Mouse (Mus musculus): ENCODE measurements at regions not wholly inside any gene's neighbourhood (a gene's known extent, or its start where the extent isn't known, plus 50 kb on each side); places are given as distances from the start of the nearest gene placed in this dataset.

DNA sequence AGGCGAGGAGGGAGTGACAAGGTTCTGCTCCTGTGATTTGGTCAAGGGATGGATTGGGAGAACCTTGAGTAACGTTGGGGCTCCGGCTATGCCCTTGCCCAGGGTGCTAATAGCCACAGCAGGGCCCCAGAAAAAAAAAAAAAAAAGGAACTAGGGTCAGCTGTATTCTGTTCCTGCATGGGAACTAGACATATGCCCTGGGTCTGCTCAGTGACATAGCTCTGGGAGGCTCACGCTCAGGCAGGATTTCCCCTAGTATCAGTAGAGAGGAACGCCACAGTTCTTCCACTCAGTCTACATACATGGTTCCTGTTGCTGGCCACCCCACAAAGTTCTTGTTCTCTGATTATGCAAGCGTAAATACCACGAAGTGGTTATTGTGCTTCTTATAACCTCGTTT is 114.8 kb upstream of the Tet2 start:
- WGBS, result 83% methylated on average over 8 of the region's 8 CpGs
- H3K36me3 ChIP-seq (ENCODE audit: insufficient read depth, low read length), result no peaks in the 10 kb centered on the region
- no peaks in the 10 kb centered on the region for H3K9me3 ChIP-seq (replicated peaks; ENCODE audit: low read length)

DNA sequence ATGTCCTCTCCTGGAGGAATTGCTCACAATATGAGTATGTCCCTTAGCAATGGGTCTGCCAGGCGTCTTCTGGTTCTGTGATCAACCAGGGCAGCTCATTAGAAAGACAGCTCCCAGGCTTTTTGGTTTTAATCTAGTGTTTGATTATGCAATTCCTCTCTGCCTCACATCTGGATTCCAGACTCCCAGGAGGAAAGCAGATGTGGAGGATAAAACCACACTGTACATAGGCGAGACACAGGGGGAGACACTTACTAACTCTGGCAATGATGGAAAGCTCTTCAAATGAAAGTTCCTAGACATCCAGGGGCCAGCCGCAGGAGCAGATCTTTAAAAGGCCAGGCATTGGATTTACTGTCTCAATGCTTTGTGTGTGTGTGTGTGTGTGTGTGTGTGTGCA is 116.4 kb upstream of the Tet2 start:
- Histone ChIP-seq H3K36me3 (ENCODE audit: insufficient read depth, low read length) (no peaks in the 10 kb centered on the region), H3K4me3 (replicated peaks; ENCODE audit: low read depth, low read length) (no peak overlapping the region), H3K4me2 (ENCODE audit: low read length) (no peak overlapping the region), H3K9me3 (replicated peaks; ENCODE audit: low read length) (no peaks in the 10 kb centered on the region), H3K4me1 (replicated peaks; ENCODE audit: insufficient read depth, low read length) (no peaks in the 10 kb centered on the region), H3K27ac (no peak overlapping the region), H3K27me3 (ENCODE audit: insufficient read depth, low read length) (no peaks in the 10 kb centered on the region), H3K9ac (ENCODE audit: low read depth, low read length) (no peak overlapping the region)
- 73% methylated on average over 3 of the region's 3 CpGs for WGBS
- TF ChIP-seq CTCF (IDR thresholded peaks at IDR 0.05; ENCODE audit: low read depth), result no peak
- no peak for ATAC-seq (replicated peaks; ENCODE audit: low FRiP score, low read depth)
- no peak for DNase-seq (ENCODE audit: low spot score)

More for the DNA sequence above, 114.8 kb upstream of the Tet2 start:
- no peaks in the 10 kb centered on the region for H3K27me3 ChIP-seq (ENCODE audit: insufficient read depth, low read length)
- H3K4me1 ChIP-seq (replicated peaks; ENCODE audit: insufficient read depth, low read length), result no peaks in the 10 kb centered on the region
- no peak overlapping the region for H3K9ac ChIP-seq (ENCODE audit: low read depth, low read length)
- no peak for TF ChIP-seq CTCF (IDR thresholded peaks at IDR 0.05; ENCODE audit: low read depth)
- ATAC-seq (replicated peaks; ENCODE audit: low FRiP score, low read depth), result no peak
- no peak overlapping the region for H3K4me2 ChIP-seq (ENCODE audit: low read length)
- no peak overlapping the region for H3K27ac ChIP-seq
- DNase-seq (ENCODE audit: low spot score), result no peak
- H3K4me3 ChIP-seq (replicated peaks; ENCODE audit: low read depth, low read length), result no peak overlapping the region

DNA sequence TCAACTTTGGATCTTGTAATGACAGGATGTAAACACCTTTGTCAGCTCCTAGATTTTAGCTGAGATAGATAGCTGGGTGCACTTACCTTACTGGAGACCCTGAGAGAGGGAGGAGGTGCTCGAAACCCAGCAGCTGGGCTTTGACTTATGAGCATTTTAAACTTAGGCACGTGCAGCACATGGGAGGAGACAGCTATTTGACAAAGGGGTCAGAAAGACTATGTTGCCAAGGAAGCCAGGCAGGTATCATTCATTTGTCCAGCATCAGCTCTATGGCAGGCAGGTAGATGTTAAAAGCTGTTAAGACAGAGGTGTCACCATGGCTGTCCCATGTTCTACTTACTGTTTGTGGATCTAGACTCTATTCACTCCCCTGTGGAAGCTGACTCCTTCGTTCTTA is 120.0 kb upstream of the Tet2 start:
- 64% methylated on average over 3 of the region's 3 CpGs for WGBS
- no peak for ATAC-seq (replicated peaks; ENCODE audit: low FRiP score, low read depth)
- H3K9me3 ChIP-seq (replicated peaks; ENCODE audit: low read length), result no peaks in the 10 kb centered on the region
- H3K36me3 ChIP-seq (ENCODE audit: insufficient read depth, low read length), result no peaks in the 10 kb centered on the region
- no peaks in the 10 kb centered on the region for H3K27me3 ChIP-seq (ENCODE audit: insufficient read depth, low read length)
- no peak for TF ChIP-seq CTCF (IDR thresholded peaks at IDR 0.05; ENCODE audit: low read depth)
- DNase-seq (ENCODE audit: low spot score), result no peak
- no peaks in the 10 kb centered on the region for H3K4me1 ChIP-seq (replicated peaks; ENCODE audit: insufficient read depth, low read length)
- H3K4me3 ChIP-seq (replicated peaks; ENCODE audit: low read depth, low read length), result no peak overlapping the region
- H3K9ac ChIP-seq (ENCODE audit: low read depth, low read length), result no peak overlapping the region
- H3K4me2 ChIP-seq (ENCODE audit: low read length), result no peak overlapping the region
- no peak overlapping the region for H3K27ac ChIP-seq

DNA sequence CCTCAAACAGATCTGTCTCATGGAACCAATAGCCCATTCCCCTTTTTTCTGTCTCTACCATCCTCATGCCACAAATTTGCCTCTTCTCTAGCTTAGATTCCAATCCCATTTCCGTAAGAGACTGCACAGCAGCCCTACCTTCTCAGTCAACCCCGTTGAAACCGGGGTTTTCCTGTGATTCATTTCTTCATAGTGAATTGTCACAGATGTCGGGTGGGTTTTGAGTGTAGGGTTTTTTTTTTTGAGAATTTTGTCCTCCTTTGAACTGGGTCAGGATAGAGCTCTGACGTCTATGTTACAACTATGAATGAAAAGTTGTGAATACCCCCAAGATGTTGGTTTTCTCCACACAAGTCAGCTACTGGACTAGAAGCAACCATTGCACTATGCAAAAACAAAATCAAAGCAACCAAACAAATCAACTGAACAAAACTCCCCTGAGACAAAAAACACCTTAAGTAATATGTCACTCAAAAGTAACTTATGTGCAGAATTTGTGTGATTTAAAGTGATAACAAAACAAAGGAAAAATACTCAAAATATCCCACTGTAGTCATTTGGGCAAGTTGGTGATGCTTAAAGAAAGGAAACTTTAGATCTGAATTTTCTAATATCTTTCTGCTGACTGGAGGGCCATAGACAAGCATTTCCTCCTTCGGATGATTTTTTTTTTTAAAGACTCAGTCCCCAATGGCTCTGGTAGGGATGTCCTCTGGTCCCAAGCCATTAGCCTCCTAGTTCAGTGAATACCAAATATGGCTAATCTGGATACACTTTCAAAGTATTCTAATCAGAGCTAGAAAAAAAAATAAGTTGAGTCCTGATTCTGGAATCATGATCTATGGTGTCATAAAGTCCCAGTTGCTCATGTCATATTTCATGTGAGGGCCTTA is 120.7 kb upstream of the Tet2 start:
- Histone ChIP-seq H3K9ac (ENCODE audit: low read depth, low read length) (no peak overlapping the region), H3K27ac (no peak overlapping the region), H3K4me3 (replicated peaks; ENCODE audit: low read depth, low read length) (no peak overlapping the region), H3K4me1 (replicated peaks; ENCODE audit: insufficient read depth, low read length) (no peaks in the 10 kb centered on the region), H3K36me3 (ENCODE audit: insufficient read depth, low read length) (no peaks in the 10 kb centered on the region), H3K9me3 (replicated peaks; ENCODE audit: low read length) (no peaks in the 10 kb centered on the region), H3K27me3 (ENCODE audit: insufficient read depth, low read length) (no peaks in the 10 kb centered on the region), H3K4me2 (ENCODE audit: low read length) (no peak overlapping the region)
- DNase-seq (ENCODE audit: low spot score) (no peak), ATAC-seq (replicated peaks; ENCODE audit: low FRiP score, low read depth) (no peak)
- TF ChIP-seq CTCF (IDR thresholded peaks at IDR 0.05; ENCODE audit: low read depth), result no peak
- 88% methylated on average over 6 of the region's 6 CpGs for WGBS

DNA sequence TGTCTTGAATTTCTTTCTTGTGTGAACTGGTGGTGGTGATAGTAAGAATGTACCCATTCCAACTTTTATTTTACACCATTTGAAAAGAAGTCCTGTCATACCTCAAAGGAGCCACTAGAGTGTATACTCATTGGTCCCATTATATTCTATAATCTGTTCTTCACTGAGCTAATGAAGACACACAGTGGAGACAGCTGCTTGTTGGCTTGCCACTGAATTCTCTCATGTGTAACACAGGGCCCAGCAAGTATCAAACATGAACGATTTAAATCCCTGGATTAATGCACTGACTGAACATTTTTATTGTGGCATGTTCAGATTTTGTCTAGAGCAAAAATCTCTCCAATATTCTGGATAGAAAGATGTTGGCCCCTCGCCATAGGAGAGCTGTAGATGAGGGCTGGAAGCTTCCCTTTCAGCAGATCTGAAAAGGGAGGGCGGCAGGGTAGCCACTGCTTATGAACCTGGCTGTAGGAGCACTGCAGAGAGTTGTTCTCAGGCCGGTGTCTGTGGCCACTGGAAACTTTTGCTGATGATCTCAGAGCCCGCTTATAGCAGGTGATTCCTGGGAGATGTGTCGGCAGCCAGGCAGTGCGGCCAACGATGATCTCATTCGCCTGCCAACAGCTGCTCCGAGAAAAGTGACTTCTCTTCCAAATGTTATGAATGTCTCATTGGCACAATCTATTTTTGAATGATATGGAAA is 128.0 kb upstream of the Tet2 start:
- Histone ChIP-seq H3K27ac (no peak overlapping the region), H3K36me3 (ENCODE audit: insufficient read depth, low read length) (no peaks in the 10 kb centered on the region), H3K27me3 (ENCODE audit: insufficient read depth, low read length) (no peaks in the 10 kb centered on the region), H3K4me3 (replicated peaks; ENCODE audit: low read depth, low read length) (no peak overlapping the region), H3K4me2 (ENCODE audit: low read length) (no peak overlapping the region), H3K9me3 (replicated peaks; ENCODE audit: low read length) (no peaks in the 10 kb centered on the region), H3K9ac (ENCODE audit: low read depth, low read length) (no peak overlapping the region), H3K4me1 (replicated peaks; ENCODE audit: insufficient read depth, low read length) (no peaks in the 10 kb centered on the region)
- 0 out of 2 replicates have a peak, but pooled peaks have one; percentile 33 for TF ChIP-seq CTCF (IDR thresholded peaks at IDR 0.05; ENCODE audit: low read depth)
- no peak for ATAC-seq (replicated peaks; ENCODE audit: low FRiP score, low read depth)
- no peak for DNase-seq (ENCODE audit: low spot score)
- WGBS, result 88% methylated on average over 10 of the region's 10 CpGs

DNA sequence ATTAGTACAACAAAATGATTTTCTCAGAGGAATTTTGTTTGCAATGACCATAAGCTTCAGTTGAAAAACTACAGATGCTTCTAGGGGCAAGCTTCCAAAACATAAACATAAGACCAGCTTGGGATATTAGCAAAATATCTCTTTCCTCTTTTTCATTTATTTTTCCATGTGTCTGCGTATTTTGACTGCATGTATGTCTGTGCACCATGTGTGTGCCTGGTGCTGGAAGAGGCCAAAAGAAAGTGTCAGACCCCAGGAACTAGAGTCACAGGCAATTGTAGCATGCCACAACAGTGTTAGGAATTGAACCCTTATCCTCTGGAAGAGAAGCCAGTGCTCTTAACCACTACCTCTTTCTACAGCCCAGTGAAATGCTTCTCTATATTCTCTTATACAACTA is 133.0 kb upstream of the Tet2 start:
- no peak overlapping the region for H3K27ac ChIP-seq
- H3K4me3 ChIP-seq (replicated peaks; ENCODE audit: low read depth, low read length), result no peak overlapping the region
- H3K36me3 ChIP-seq (ENCODE audit: insufficient read depth, low read length), result no peaks in the 10 kb centered on the region
- ATAC-seq (replicated peaks; ENCODE audit: low FRiP score, low read depth) (no peak), DNase-seq (ENCODE audit: low spot score) (no peak)
- no peaks in the 10 kb centered on the region for H3K27me3 ChIP-seq (ENCODE audit: insufficient read depth, low read length)
- 84% methylated on average over 1 of the region's 1 CpGs for WGBS
- no peaks in the 10 kb centered on the region for H3K9me3 ChIP-seq (replicated peaks; ENCODE audit: low read length)
- no peak overlapping the region for H3K9ac ChIP-seq (ENCODE audit: low read depth, low read length)
- H3K4me1 ChIP-seq (replicated peaks; ENCODE audit: insufficient read depth, low read length), result no peaks in the 10 kb centered on the region
- H3K4me2 ChIP-seq (ENCODE audit: low read length), result no peak overlapping the region
- no peak for TF ChIP-seq CTCF (IDR thresholded peaks at IDR 0.05; ENCODE audit: low read depth)
